8 mouse cellular contexts compared by ENCODE assay signal in the genomic region with DNA sequence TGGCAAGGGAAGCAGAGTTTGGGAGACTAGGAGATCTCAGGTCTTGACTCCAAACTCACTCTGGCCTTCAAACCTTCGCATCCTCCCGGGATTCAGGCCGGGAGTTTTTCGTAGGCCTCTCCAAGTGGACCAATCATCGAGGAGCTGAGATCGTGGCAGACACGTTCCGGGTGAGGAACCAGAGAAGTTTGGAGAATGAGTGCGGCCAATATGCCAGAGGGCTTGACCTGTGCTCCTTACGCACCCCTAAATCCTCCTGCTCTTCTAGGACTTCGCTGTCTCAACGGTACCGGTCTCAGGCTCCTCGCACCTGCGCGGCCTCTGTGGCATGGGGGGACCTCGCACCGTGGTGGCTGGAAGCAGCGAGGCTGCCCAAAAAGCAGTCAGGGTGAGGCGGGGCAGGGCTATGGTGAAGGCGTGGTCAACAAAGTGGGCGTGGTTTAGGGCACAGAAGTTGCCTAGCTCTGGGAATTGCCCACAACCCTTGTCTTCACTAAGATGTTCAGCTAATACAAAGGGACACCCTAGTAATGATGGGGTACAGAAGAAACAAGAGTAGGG. TPM values are rescaled to one million over a fixed set of nuclear protein-coding genes. Genes with fewer than 3 reads are reported as not detected.
DNase-seq lines count a peak whose midpoint lies in the region; ATAC-seq and TF ChIP-seq lines count a peak whose summit lies in the region.

No protein-coding gene starts in this region.

- peak overlapping the region; percentile 83 for H3K9ac ChIP-seq in embryonic facial prominence, embryonic 13.5 days
- peak overlapping the region; percentile 81 for H3K9ac ChIP-seq in intestine, embryonic 14.5 days (ENCODE audit: low read length)
- H3K9ac ChIP-seq in lung, postnatal 0 days (replicated peaks; ENCODE audit: low read depth) = no peak overlapping the region

- H3K36me3 ChIP-seq in embryonic facial prominence, embryonic 13.5 days = peaks cover 59% of the 10 kb centered on the region
- H3K36me3 ChIP-seq in intestine, embryonic 14.5 days (ENCODE audit: control insufficient read depth, insufficient read depth, low read length) = peaks cover 44% of the 10 kb centered on the region
- H3K36me3 ChIP-seq in lung, postnatal 0 days (ENCODE audit: insufficient read depth, low read length) = peaks cover 16% of the 10 kb centered on the region; the same call in 1 of the 2 replicates

- 57% methylated on average over 22 of the region's 22 CpGs for WGBS in embryonic facial prominence, embryonic 13.5 days
- 58% methylated on average over 22 of the region's 22 CpGs for WGBS in intestine, embryonic 14.5 days
- 63% methylated on average over 22 of the region's 22 CpGs for WGBS in lung, postnatal 0 days

- H3K9me3 ChIP-seq in embryonic facial prominence, embryonic 13.5 days = no peaks in the 10 kb centered on the region
- H3K9me3 ChIP-seq in intestine, embryonic 14.5 days (ENCODE audit: control insufficient read depth, low read length) = no peaks in the 10 kb centered on the region
- H3K9me3 ChIP-seq in lung, postnatal 0 days (ENCODE audit: low read length) = no peaks in the 10 kb centered on the region

- H3K27me3 ChIP-seq in embryonic facial prominence, embryonic 13.5 days = peaks cover 26% of the 10 kb centered on the region
- no peaks in the 10 kb centered on the region for H3K27me3 ChIP-seq in intestine, embryonic 14.5 days (replicated peaks; ENCODE audit: control insufficient read depth, insufficient read depth, low read length)
- no peaks in the 10 kb centered on the region for H3K27me3 ChIP-seq in lung, postnatal 0 days (replicated peaks; ENCODE audit: insufficient read depth, low read length)

- peak overlapping the region; percentile 91 for H3K27ac ChIP-seq in gastrocnemius, adult 2 months
- no peak overlapping the region; the same call in 1 of the 2 replicates for H3K27ac ChIP-seq in embryonic facial prominence, embryonic 13.5 days
- no peak overlapping the region for H3K27ac ChIP-seq in intestine, embryonic 14.5 days (ENCODE audit: low read depth)
- H3K27ac ChIP-seq in lung, postnatal 0 days (ENCODE audit: low read length) = no peak overlapping the region

- peak overlapping the region; percentile 86 for H3K4me3 ChIP-seq in gastrocnemius, adult 2 months
- H3K4me3 ChIP-seq in embryonic facial prominence, embryonic 13.5 days = peak overlapping the region; percentile 76
- H3K4me3 ChIP-seq in intestine, embryonic 14.5 days (ENCODE audit: low read depth, low read length) = peak overlapping the region; percentile 89
- no peak overlapping the region for H3K4me3 ChIP-seq in lung, postnatal 0 days (ENCODE audit: low read depth, low read length)

- no peak for ATAC-seq in embryonic facial prominence, embryonic 13.5 days (ENCODE audit: insufficient number of reproducible peaks, insufficient read depth, low FRiP score, low TSS enrichment, low read depth)
- ATAC-seq in intestine, embryonic 14.5 days (replicated peaks; ENCODE audit: low FRiP score, low TSS enrichment, low read depth) = no peak
- ATAC-seq in lung, postnatal 0 days = no peak

- intact Hi-C loops in gastrocnemius, adult 2 months (cut with DNase I) = no loop called here

- H3K4me1 ChIP-seq in embryonic facial prominence, embryonic 13.5 days = peaks cover 37% of the 10 kb centered on the region
- H3K4me1 ChIP-seq in intestine, embryonic 14.5 days (replicated peaks; ENCODE audit: control insufficient read depth, insufficient read depth, low read length) = peaks cover 28% of the 10 kb centered on the region
- peaks cover 12% of the 10 kb centered on the region for H3K4me1 ChIP-seq in lung, postnatal 0 days (ENCODE audit: insufficient read depth, low read depth, low read length)

- peak overlapping the region; percentile 96 for H3K4me2 ChIP-seq in embryonic facial prominence, embryonic 13.5 days
- peak overlapping the region; percentile 99 for H3K4me2 ChIP-seq in intestine, embryonic 14.5 days (ENCODE audit: low read length)
- H3K4me2 ChIP-seq in lung, postnatal 0 days (replicated peaks; ENCODE audit: low read depth, low read length) = peak overlapping the region; percentile 70; the same call in 1 of the 2 replicates

- peak; percentile 64 for DNase-seq in gastrocnemius, adult 2 months
- no peak for DNase-seq in gastrocnemius, adult 18-20 months (ENCODE audit: low spot score)
- no peak for DNase-seq in intestine, embryonic 14.5 days (ENCODE audit: low spot score)
- DNase-seq in lung, postnatal 0 days (ENCODE audit: low spot score) = peak; percentile 46
- no peak for DNase-seq in right cerebral cortex, adult 18-20 months
- DNase-seq in spleen, postnatal 36 days (ENCODE audit: low spot score in 2 of 2) = no peak
- no peak for DNase-seq in right cerebral cortex, postnatal 10 days (ENCODE audit: low spot score in 2 of 2)

- no peak for TF ChIP-seq EP300 in lung, postnatal 0 days (IDR thresholded peaks at IDR 0.05)

- no peak for TF ChIP-seq CTCF in gastrocnemius, adult 2 months (IDR thresholded peaks at IDR 0.05)
- TF ChIP-seq CTCF in lung, postnatal 0 days (IDR thresholded peaks at IDR 0.05) = no peak

RNA-seq across cellular contexts. Expression of a gene that starts 2.0 kb away (rescaled TPM):
- total RNA-seq in gastrocnemius, adult 2 months (2021) = 1 to 10 TPM; 6.9 to 9.3 TPM
- total RNA-seq in gastrocnemius, adult 18-20 months (2021) = 1 to 10 TPM; 4.5 to 8.7 TPM
- polyA plus RNA-seq in embryonic facial prominence, embryonic 13.5 days (2015; fragmentation: Nextera tagmentation; extraction: Ambion mirVana) = 358 and 374 TPM in 2 replicates
- polyA plus RNA-seq in intestine, embryonic 14.5 days (2014; fragmentation: Nextera tagmentation; extraction: Ambion mirVana) = 278 and 333 TPM in 2 replicates
- 238 and 247 TPM in 2 replicates for polyA plus RNA-seq in lung, postnatal 0 days (2015; fragmentation: Nextera tagmentation; extraction: Ambion mirVana)

RNA-seq across cellular contexts. Expression of a gene that starts 4.4 kb away (rescaled TPM):
- not detected for total RNA-seq in gastrocnemius, adult 2 months (2021)
- total RNA-seq in gastrocnemius, adult 18-20 months (2021) = not detected
- polyA plus RNA-seq in embryonic facial prominence, embryonic 13.5 days (2015; fragmentation: Nextera tagmentation; extraction: Ambion mirVana) = 0.87 and 1.0 TPM in 2 replicates
- not detected in 2 replicates for polyA plus RNA-seq in intestine, embryonic 14.5 days (2014; fragmentation: Nextera tagmentation; extraction: Ambion mirVana)
- 3.5 and 4.9 TPM in 2 replicates for polyA plus RNA-seq in lung, postnatal 0 days (2015; fragmentation: Nextera tagmentation; extraction: Ambion mirVana)

RNA-seq across cellular contexts. Expression of a gene that starts 5.2 kb away (rescaled TPM):
- not detected for total RNA-seq in gastrocnemius, adult 2 months (2021)
- not detected for total RNA-seq in gastrocnemius, adult 18-20 months (2021)
- polyA plus RNA-seq in embryonic facial prominence, embryonic 13.5 days (2015; fragmentation: Nextera tagmentation; extraction: Ambion mirVana) = 0.77 and 0.89 TPM in 2 replicates
- polyA plus RNA-seq in intestine, embryonic 14.5 days (2014; fragmentation: Nextera tagmentation; extraction: Ambion mirVana) = 0.55 and 0.81 TPM in 2 replicates
- 2.1 and 2.3 TPM in 2 replicates for polyA plus RNA-seq in lung, postnatal 0 days (2015; fragmentation: Nextera tagmentation; extraction: Ambion mirVana)

RNA-seq across cellular contexts. Expression of a gene that starts 11.1 kb away (rescaled TPM):
- total RNA-seq in gastrocnemius, adult 2 months (2021) = 10 to 100 TPM in 1 of 2 experiments, 1 to 10 TPM in 1; 7.2 to 11.3 TPM
- total RNA-seq in gastrocnemius, adult 18-20 months (2021) = 10 to 100 TPM in 1 of 2 experiments, 1 to 10 TPM in 1; 7.5 to 11.6 TPM
- polyA plus RNA-seq in embryonic facial prominence, embryonic 13.5 days (2015; fragmentation: Nextera tagmentation; extraction: Ambion mirVana) = 243 and 254 TPM in 2 replicates
- polyA plus RNA-seq in intestine, embryonic 14.5 days (2014; fragmentation: Nextera tagmentation; extraction: Ambion mirVana) = 113 and 141 TPM in 2 replicates
- polyA plus RNA-seq in lung, postnatal 0 days (2015; fragmentation: Nextera tagmentation; extraction: Ambion mirVana) = 343 and 355 TPM in 2 replicates

RNA-seq across cellular contexts. Expression of a gene that starts 14.3 kb away (rescaled TPM):
- total RNA-seq in gastrocnemius, adult 2 months (2021) = not detected
- under 1 TPM in 1 of 2 experiments, not detected in 1; 0.28 TPM for total RNA-seq in gastrocnemius, adult 18-20 months (2021)
- polyA plus RNA-seq in embryonic facial prominence, embryonic 13.5 days (2015; fragmentation: Nextera tagmentation; extraction: Ambion mirVana) = 3.5 and 3.6 TPM in 2 replicates
- 3.6 and 3.9 TPM in 2 replicates for polyA plus RNA-seq in intestine, embryonic 14.5 days (2014; fragmentation: Nextera tagmentation; extraction: Ambion mirVana)
- 1.8 and 2.4 TPM in 2 replicates for polyA plus RNA-seq in lung, postnatal 0 days (2015; fragmentation: Nextera tagmentation; extraction: Ambion mirVana)

Comparison
In these comparisons a context has a peak if more than half of its experiments do, and no peak if none do; other contexts are left out.
1. DNase-seq: peak in gastrocnemius, adult 2 months (single experiment) and lung, postnatal 0 days (single experiment); none in gastrocnemius, adult 18-20 months (single experiment), intestine, embryonic 14.5 days (single experiment), right cerebral cortex, adult 18-20 months (single experiment), spleen, postnatal 36 days (0 of 2) and right cerebral cortex, postnatal 10 days (0 of 2).
2. Peak in every context shown above with its lines, with median percentiles within 50 percentile points of each other: H3K4me2 ChIP-seq.